Mouse (Mus musculus) small intestine, adult 2 months (tissue): ENCODE measurements at regions not wholly inside any gene's neighbourhood (a gene's known extent, or its start where the extent isn't known, plus 50 kb on each side); places are given as distances from the start of the nearest gene placed in this dataset.

Source experiments
- H3K27ac ChIP-seq: fragments of 200-500 bp; 2 replicates; pipeline ENCODE4 v1.5.1; 2012; ENCODE audit warnings: low read depth, low read length, control low read depth, inconsistent platforms; ENCODE audit not compliant: insufficient read depth
- H3K27me3 ChIP-seq: fragments of 200-500 bp; 2 replicates; pipeline ENCODE4 v1.6.1; 2012; ENCODE audit warnings: mild to moderate bottlenecking, moderate library complexity, low read length, inconsistent platforms; ENCODE audit not compliant: control insufficient read depth, insufficient read depth
- H3K36me3 ChIP-seq: fragments of 200-500 bp; 2 replicates; pipeline ENCODE4 v1.6.1; 2012; ENCODE audit warnings: mild to moderate bottlenecking, low read length, control low read depth, inconsistent platforms; ENCODE audit not compliant: control insufficient read depth, insufficient read depth
- H3K4me1 ChIP-seq: fragments of 200-500 bp; 2 replicates; pipeline ENCODE4 v1.6.1; 2012; ENCODE audit warnings: low read length, inconsistent platforms, mixed read lengths; ENCODE audit not compliant: control insufficient read depth, insufficient read depth, insufficient read length
- H3K4me3 ChIP-seq: fragments of 200-500 bp; 2 replicates; pipeline ENCODE4 v1.5.1; 2012; ENCODE audit warnings: low read depth, mild to moderate bottlenecking, control low read depth, inconsistent platforms, low read length, moderate library complexity
- CTCF ChIP-seq: fragments of 200-500 bp; IDR thresholded peaks from 2 replicates; pipeline ENCODE4 v1.5.1; 2012; ENCODE audit warnings: low read depth, mild to moderate bottlenecking, control low read depth, inconsistent platforms, low read length, moderate library complexity, mixed read lengths; ENCODE audit not compliant: insufficient replicate concordance, insufficient read length; ENCODE audit errors: extremely low read depth
- POLR2A ChIP-seq: fragments of 200-500 bp; IDR thresholded peaks from 2 replicates; pipeline ENCODE4 v1.6.1; 2012; ENCODE audit warnings: low read depth, mild to moderate bottlenecking, control low read depth, inconsistent platforms, low read length, moderate library complexity
- WGBS: fragments of 180-500 bp; shearing (Covaris S2); methylation state at CpG from one replicate; pipeline ENCODE4 v1.1.7; 2018; 5-methylcytosine and 5-hydroxymethylcytosine counted together

GRCm38 (mm10) chr13:102640171-102640570 is 53.2 kb upstream of the Cd180 start:
- Histone ChIP-seq H3K4me3 (no peak overlapping the region), H3K4me1 (no peaks in the 10 kb centered on the region), H3K36me3 (no peaks in the 10 kb centered on the region), H3K27me3 (no peaks in the 10 kb centered on the region), H3K27ac (no peak overlapping the region)
- TF ChIP-seq CTCF (no peak), POLR2A (no peak)
- WGBS: 56% methylated on average over 3 of the region's 3 CpGs
